Mouse (Mus musculus): Measurements from ENCODE around the gene Dnmt1. TPM values are rescaled to one million over a fixed set of nuclear protein-coding genes. Genes with fewer than 3 reads are reported as not detected.

Gene Dnmt1
- polyA plus RNA-seq, 1 experiment from 2014 or later: 46.8 TPM

- ATAC-seq (ENCODE audit: low read depth): peak; percentile 97
- Histone ChIP-seq H3K9ac (ENCODE audit: low read depth, low read length) (peak within 1 kb of the TSS; percentile 90), H3K27ac (replicated peaks; ENCODE audit: low read depth, low read length) (peak within 1 kb of the TSS; percentile 87), H3K36me3 (ENCODE audit: control insufficient read depth, insufficient read depth, low read length) (peaks cover 37% of the 10 kb centered on the region), H3K4me2 (ENCODE audit: low read depth, low read length) (peak within 1 kb of the TSS; percentile 84), H3K27me3 (replicated peaks; ENCODE audit: control insufficient read depth, insufficient read depth, low read length) (no peaks in the 10 kb centered on the region), H3K9me3 (ENCODE audit: control insufficient read depth, low read length) (peaks cover 4% of the 10 kb centered on the region; the same call in 1 of the 2 replicates), H3K4me1 (ENCODE audit: control insufficient read depth, insufficient read depth, low read length) (no peaks in the 10 kb centered on the region), H3K4me3 (ENCODE audit: low read depth, low read length) (peak within 1 kb of the TSS; percentile 82)
- WGBS: under 1% methylated on average over 38 of the region's 43 CpGs
- DNase-seq (ENCODE audit: low spot score): peak; percentile 99
Observed at GRCm38 (mm10) chr9:20887704-20888385, 71.8 kb downstream of the Dnmt1 start, which contains the start of gene Ppan. Ppan (plus strand) TSS chr9:20888175.

DNA sequence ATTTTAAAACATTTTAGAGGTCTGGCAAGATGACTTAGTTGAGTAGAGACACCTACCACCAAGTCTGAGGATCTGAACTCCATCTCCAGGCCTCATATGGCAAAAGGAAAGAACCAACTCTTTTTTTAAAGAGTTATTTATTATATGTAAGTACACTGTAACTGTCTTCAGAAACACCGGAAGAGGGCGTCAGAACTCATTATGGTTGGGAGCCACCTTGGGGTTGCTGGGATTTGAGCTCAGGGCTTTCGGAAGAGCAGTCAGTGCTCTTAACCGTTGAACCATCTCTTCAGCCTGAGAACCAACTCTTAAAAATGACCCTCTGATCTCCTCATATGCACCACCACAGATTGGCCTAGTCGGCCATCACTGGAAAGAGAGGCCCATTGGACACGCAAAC, 72.5 kb downstream of the Dnmt1 start:
- 93% methylated on average over 6 of the region's 6 CpGs for WGBS
- peak overlapping the region; percentile 87; the same call in 1 of the 2 replicates for H3K27ac ChIP-seq (replicated peaks; ENCODE audit: low read depth, low read length)

DNA sequence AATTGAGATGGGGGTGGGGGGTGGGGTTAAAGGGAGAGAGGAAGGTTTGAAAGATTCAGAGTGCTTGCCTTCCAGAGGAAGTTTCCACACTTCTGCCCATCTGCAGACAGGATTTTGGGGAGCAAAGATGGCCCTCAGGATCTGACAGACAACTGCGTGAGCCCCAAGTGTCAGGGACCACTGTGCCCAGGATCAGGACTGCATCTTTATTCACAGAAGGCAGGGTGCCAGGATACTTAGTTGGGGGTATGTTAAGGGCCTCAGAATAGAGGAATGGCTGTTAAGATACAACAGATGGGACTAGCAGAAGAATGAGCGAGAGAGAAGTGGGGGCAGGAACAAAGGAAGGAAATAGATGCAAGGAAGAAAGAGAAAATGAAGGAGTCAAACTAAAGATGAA, 73.1 kb downstream of the Dnmt1 start:
- Histone ChIP-seq H3K9me3 (ENCODE audit: control insufficient read depth, low read length) (peaks cover 4% of the 10 kb centered on the region; the same call in 1 of the 2 replicates), H3K4me2 (ENCODE audit: low read depth, low read length) (no peak overlapping the region), H3K27me3 (replicated peaks; ENCODE audit: control insufficient read depth, insufficient read depth, low read length) (no peaks in the 10 kb centered on the region), H3K9ac (ENCODE audit: low read depth, low read length) (no peak overlapping the region), H3K27ac (replicated peaks; ENCODE audit: low read depth, low read length) (no peak overlapping the region), H3K4me3 (ENCODE audit: low read depth, low read length) (no peak overlapping the region), H3K4me1 (ENCODE audit: control insufficient read depth, insufficient read depth, low read length) (no peaks in the 10 kb centered on the region), H3K36me3 (ENCODE audit: control insufficient read depth, insufficient read depth, low read length) (peaks cover 24% of the 10 kb centered on the region)
- WGBS: 96% methylated on average over 2 of the region's 2 CpGs
- DNase-seq (ENCODE audit: low spot score): no peak
- no peak for ATAC-seq (ENCODE audit: low read depth)

More for the DNA sequence above, 72.5 kb downstream of the Dnmt1 start:
- H3K4me1 ChIP-seq (ENCODE audit: control insufficient read depth, insufficient read depth, low read length): no peaks in the 10 kb centered on the region
- DNase-seq (ENCODE audit: low spot score) (no peak), ATAC-seq (ENCODE audit: low read depth) (no peak)
- H3K27me3 ChIP-seq (replicated peaks; ENCODE audit: control insufficient read depth, insufficient read depth, low read length): no peaks in the 10 kb centered on the region
- H3K9ac ChIP-seq (ENCODE audit: low read depth, low read length): no peak overlapping the region
- H3K4me3 ChIP-seq (ENCODE audit: low read depth, low read length): peak overlapping the region; percentile 82; the same call in 1 of the 2 replicates
- H3K9me3 ChIP-seq (ENCODE audit: control insufficient read depth, low read length): peaks cover 4% of the 10 kb centered on the region; the same call in 1 of the 2 replicates
- H3K36me3 ChIP-seq (ENCODE audit: control insufficient read depth, insufficient read depth, low read length): peaks cover 31% of the 10 kb centered on the region
- H3K4me2 ChIP-seq (ENCODE audit: low read depth, low read length): peak overlapping the region; percentile 84

DNA sequence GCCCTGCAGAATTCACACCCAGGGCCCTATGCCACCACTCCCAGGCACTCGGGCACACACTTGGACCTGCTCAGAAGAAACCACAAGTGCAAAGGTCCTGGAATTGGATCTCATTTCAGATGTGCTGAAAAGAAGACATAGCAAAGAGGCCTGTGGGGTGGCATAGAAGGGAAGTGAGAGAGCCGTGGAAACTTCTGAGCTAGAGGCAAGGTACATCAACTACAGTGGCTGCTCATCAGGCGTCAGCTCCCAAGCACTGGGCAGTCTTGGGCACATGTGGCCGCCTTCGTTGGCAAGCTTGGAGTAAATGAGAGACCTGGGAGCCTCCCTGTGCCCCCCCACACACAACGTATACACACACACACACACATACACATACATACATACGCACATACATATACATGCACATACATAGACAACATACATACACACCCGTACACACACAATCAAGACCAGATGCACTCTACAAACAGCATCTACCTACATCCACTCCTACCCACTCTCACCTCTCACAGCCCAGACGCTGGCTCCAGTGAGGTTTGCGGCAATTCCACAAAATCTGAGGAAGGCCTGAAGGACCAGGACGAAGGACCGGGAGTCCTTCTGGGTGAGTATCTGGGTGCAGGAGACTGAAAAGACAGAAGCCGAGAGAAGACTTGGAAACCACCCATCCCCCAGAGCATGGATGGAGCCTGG, 80.4 kb downstream of the Dnmt1 start, which contains the start of gene Angptl6:
TSS of gene Angptl6 (minus strand) at position 631 of the 696 bp plus-strand sequence.
- peak within 1 kb of the TSS; percentile 49 for H3K4me3 ChIP-seq (ENCODE audit: low read depth, low read length)
- H3K9me3 ChIP-seq (ENCODE audit: control insufficient read depth, low read length): no peaks in the 10 kb centered on the region
- no peaks in the 10 kb centered on the region for H3K36me3 ChIP-seq (ENCODE audit: control insufficient read depth, insufficient read depth, low read length)
- peak within 1 kb of the TSS; percentile 85 for H3K4me2 ChIP-seq (ENCODE audit: low read depth, low read length)
- H3K9ac ChIP-seq (ENCODE audit: low read depth, low read length): peak within 1 kb of the TSS; percentile 76
- no peaks in the 10 kb centered on the region for H3K4me1 ChIP-seq (ENCODE audit: control insufficient read depth, insufficient read depth, low read length)
- DNase-seq (ENCODE audit: low spot score) (no peak), ATAC-seq (ENCODE audit: low read depth) (no peak)
- H3K27me3 ChIP-seq (replicated peaks; ENCODE audit: control insufficient read depth, insufficient read depth, low read length): no peaks in the 10 kb centered on the region
- peak within 1 kb of the TSS; percentile 94 for H3K27ac ChIP-seq (replicated peaks; ENCODE audit: low read depth, low read length)
- WGBS: 91% methylated on average over 12 of the region's 13 CpGs

DNA sequence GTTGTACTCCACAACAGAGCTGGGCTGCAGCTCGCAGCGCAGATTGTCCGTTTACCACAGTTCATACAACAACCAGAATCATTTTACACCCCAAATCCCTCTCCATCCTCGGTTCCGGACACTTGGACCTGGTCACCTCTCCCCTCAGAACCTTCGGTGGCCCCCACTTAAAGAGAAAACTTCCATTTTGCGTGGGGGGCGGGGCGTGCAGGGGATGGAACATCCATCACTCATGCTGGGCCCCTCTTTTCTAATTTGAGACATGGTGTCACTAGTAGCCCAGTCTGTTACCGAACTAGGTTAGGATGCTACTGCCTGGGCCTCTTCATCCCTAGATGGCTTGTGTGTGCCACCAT, 81.0 kb downstream of the Dnmt1 start:
- ATAC-seq (ENCODE audit: low read depth): no peak
- no peaks in the 10 kb centered on the region for H3K36me3 ChIP-seq (ENCODE audit: control insufficient read depth, insufficient read depth, low read length)
- no peaks in the 10 kb centered on the region for H3K4me1 ChIP-seq (ENCODE audit: control insufficient read depth, insufficient read depth, low read length)
- H3K4me3 ChIP-seq (ENCODE audit: low read depth, low read length): peak overlapping the region; percentile 49
- H3K27ac ChIP-seq (replicated peaks; ENCODE audit: low read depth, low read length): peak overlapping the region; percentile 94
- no peaks in the 10 kb centered on the region for H3K27me3 ChIP-seq (replicated peaks; ENCODE audit: control insufficient read depth, insufficient read depth, low read length)
- peak overlapping the region; percentile 85 for H3K4me2 ChIP-seq (ENCODE audit: low read depth, low read length)
- DNase-seq (ENCODE audit: low spot score): no peak
- peak overlapping the region; percentile 76 for H3K9ac ChIP-seq (ENCODE audit: low read depth, low read length)
- 22% methylated on average over 10 of the region's 10 CpGs for WGBS
- H3K9me3 ChIP-seq (ENCODE audit: control insufficient read depth, low read length): no peaks in the 10 kb centered on the region

GRCm38 (mm10) chr9:20878041-20878709, 81.5 kb downstream of the Dnmt1 start:
- WGBS: under 1% methylated on average over 32 of the region's 69 CpGs
- Histone ChIP-seq H3K36me3 (ENCODE audit: control insufficient read depth, insufficient read depth, low read length) (no peaks in the 10 kb centered on the region), H3K27ac (replicated peaks; ENCODE audit: low read depth, low read length) (peak overlapping the region; percentile 94), H3K4me1 (ENCODE audit: control insufficient read depth, insufficient read depth, low read length) (no peaks in the 10 kb centered on the region), H3K9me3 (ENCODE audit: control insufficient read depth, low read length) (no peaks in the 10 kb centered on the region), H3K9ac (ENCODE audit: low read depth, low read length) (peak overlapping the region; percentile 76), H3K27me3 (replicated peaks; ENCODE audit: control insufficient read depth, insufficient read depth, low read length) (no peaks in the 10 kb centered on the region), H3K4me3 (ENCODE audit: low read depth, low read length) (peak overlapping the region; percentile 49), H3K4me2 (ENCODE audit: low read depth, low read length) (peak overlapping the region; percentile 85)
- peak; percentile 97 for ATAC-seq (ENCODE audit: low read depth)
- DNase-seq (ENCODE audit: low spot score): peak; percentile 99

GRCm38 (mm10) chr9:20877118-20878040, 82.3 kb downstream of the Dnmt1 start:
- DNase-seq (ENCODE audit: low spot score): no peak
- WGBS: 35% methylated on average over 14 of the region's 14 CpGs

More at GRCm38 (mm10) chr9:20877118-20878040, 82.3 kb downstream of the Dnmt1 start:
- Histone ChIP-seq H3K36me3 (ENCODE audit: control insufficient read depth, insufficient read depth, low read length) (no peaks in the 10 kb centered on the region), H3K4me3 (ENCODE audit: low read depth, low read length) (peak overlapping the region; percentile 49), H3K27me3 (replicated peaks; ENCODE audit: control insufficient read depth, insufficient read depth, low read length) (no peaks in the 10 kb centered on the region), H3K4me1 (ENCODE audit: control insufficient read depth, insufficient read depth, low read length) (no peaks in the 10 kb centered on the region), H3K4me2 (ENCODE audit: low read depth, low read length) (peak overlapping the region; percentile 85), H3K27ac (replicated peaks; ENCODE audit: low read depth, low read length) (no peak overlapping the region; the same call in 1 of the 2 replicates), H3K9ac (ENCODE audit: low read depth, low read length) (peak overlapping the region; percentile 41; the same call in 1 of the 2 replicates), H3K9me3 (ENCODE audit: control insufficient read depth, low read length) (no peaks in the 10 kb centered on the region)
- ATAC-seq (ENCODE audit: low read depth): no peak

All from embryonic facial prominence, embryonic 14.5 days (tissue).